Mouse (Mus musculus): ENCODE measurements around the gene Proser1.

DNA sequence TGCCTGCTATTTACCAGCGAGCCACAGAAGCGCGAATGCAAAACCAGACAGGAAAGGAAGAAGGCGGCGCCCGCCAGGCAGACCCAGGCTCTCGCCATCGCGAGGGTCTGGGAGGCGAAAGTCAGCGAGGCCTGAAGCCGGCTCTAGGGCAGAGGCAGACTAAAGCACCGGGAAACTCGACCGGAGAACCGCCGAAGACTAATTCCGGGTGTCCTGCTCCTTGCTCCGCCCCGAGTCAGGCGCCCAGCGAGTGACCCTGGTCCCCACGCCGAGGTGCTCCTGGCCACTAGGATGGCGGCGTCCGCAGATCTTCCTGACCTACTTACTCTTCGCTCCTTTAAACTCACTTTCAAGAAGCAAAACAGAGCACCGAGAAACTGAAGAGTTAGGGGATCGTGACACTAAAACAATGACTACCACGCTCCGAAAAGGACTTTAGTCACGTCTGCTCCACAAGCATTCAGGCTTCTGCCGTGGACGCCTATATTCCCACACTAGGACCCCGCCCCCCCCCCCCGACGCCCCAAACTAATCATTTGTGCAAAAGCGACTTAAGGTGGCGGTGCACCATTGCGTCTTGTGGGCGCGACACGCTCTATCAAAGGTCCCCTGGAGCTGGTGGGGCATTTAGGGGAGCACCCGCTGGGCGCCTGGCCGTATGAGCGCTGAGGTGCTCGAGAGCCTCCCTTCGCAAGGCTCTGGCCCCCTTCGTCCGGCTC lies at the start of gene Proser1, which contains the start of gene Nhlrc3:
- no peak for TF ChIP-seq CTCF (conservative IDR thresholded peaks at IDR 0.05; ENCODE audit: low read length)
- no peak for TF ChIP-seq NANOG (IDR thresholded peaks at IDR 0.05; ENCODE audit: borderline replicate concordance, low read length)
- 0 out of 2 replicates have a peak, but pooled peaks have one; percentile 6 for TF ChIP-seq POU5F1 (IDR thresholded peaks at IDR 0.05; ENCODE audit: borderline replicate concordance, low read length)

Measured in E14TG2a.4 (cell line).